Mouse (Mus musculus): ENCODE results near the gene Nos1. TPM values are rescaled to one million over a fixed set of nuclear protein-coding genes. Genes with fewer than 3 reads are reported as not detected.

The Nos1 gene
- total and polyA plus RNA-seq, 2 experiments from 2014 or later = 0.05 to 0.53 TPM

DNA sequence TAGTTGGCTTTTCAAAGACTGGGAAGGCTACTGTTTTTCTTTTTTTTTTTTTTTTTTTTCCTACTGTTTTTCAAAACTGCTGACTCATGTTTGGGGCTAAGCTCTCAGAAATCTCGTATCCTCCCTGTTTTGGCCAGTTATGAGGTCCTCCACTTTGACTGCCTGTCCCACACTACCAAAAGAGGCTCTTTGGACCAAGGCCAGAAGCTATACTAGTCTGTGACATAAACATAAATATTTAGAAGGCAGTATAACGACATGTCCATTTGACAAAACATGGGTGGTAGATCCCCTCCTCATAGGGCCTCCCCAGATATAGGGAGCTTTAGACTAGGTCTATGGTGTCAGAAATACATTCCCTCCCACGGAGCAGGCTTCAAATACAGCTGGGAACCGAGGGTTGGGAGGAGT lies 186.8 kb downstream of the Nos1 start:
- ATAC-seq (ENCODE audit: insufficient read depth, low read depth) (no peak), DNase-seq (ENCODE audit: low spot score) (no peak)
- Histone ChIP-seq H3K27me3 (ENCODE audit: control insufficient read depth, insufficient read depth, low read length) (no peaks in the 10 kb centered on the region), H3K9me3 (replicated peaks; ENCODE audit: control insufficient read depth, low read length) (no peaks in the 10 kb centered on the region), H3K36me3 (replicated peaks; ENCODE audit: control insufficient read depth, insufficient read depth, low read length) (no peaks in the 10 kb centered on the region), H3K4me3 (ENCODE audit: low read depth, low read length) (no peak overlapping the region), H3K9ac (replicated peaks; ENCODE audit: low read depth, low read length) (no peak overlapping the region), H3K4me1 (ENCODE audit: control insufficient read depth, insufficient read depth) (no peaks in the 10 kb centered on the region; the same call in 1 of the 2 replicates), H3K4me2 (ENCODE audit: low read depth, low read length) (no peak overlapping the region), H3K27ac (ENCODE audit: low read depth) (no peak overlapping the region)
- TF ChIP-seq CTCF (IDR thresholded peaks at IDR 0.05; ENCODE audit: low read depth) (no peak), EP300 (IDR thresholded peaks at IDR 0.05; ENCODE audit: low read depth) (no peak)
- 37% methylated on average over 4 of the region's 4 CpGs for WGBS

DNA sequence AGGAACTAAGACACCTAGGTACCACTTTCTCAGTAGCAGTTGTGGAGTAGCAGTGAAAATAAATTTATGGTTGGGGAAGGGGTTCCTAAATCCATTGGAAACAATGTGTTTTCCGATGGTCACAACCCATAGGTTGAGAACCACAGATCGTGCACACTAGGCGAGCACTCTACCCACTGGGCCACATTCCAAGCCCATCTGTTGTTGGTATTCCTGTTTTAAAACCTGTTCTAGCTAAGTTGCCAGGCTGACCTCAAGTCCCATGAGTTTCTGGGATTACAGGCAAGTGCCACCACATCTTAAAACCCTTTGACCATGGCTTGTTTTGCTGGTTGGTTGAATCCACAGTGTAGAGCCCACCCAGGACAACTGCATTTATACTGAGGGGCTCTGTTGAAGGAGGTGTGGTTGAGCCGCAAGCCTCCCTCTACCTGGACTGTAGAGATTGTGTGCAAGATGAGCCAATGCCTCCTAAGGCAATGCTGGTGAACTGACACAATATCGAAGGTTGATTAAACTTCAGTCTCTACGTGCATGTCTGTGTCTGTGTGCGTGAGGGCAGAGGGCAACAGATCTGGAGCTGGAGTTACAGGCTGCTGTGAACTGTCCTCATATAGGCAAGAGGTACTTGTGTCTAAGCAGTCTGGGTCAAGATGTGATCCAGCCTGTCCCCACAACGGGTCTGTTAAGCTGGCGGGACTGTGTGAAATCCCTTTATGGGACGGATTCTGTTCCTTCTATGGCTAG lies 189.0 kb downstream of the Nos1 start:
- no peaks in the 10 kb centered on the region for H3K9me3 ChIP-seq (replicated peaks; ENCODE audit: control insufficient read depth, low read length)
- H3K36me3 ChIP-seq (replicated peaks; ENCODE audit: control insufficient read depth, insufficient read depth, low read length) = no peaks in the 10 kb centered on the region
- no peaks in the 10 kb centered on the region; the same call in 1 of the 2 replicates for H3K4me1 ChIP-seq (ENCODE audit: control insufficient read depth, insufficient read depth)
- WGBS = 82% methylated on average over 10 of the region's 10 CpGs
- no peak overlapping the region for H3K27ac ChIP-seq (ENCODE audit: low read depth)
- no peak for ATAC-seq (ENCODE audit: insufficient read depth, low read depth)
- no peak overlapping the region for H3K4me2 ChIP-seq (ENCODE audit: low read depth, low read length)
- H3K9ac ChIP-seq (replicated peaks; ENCODE audit: low read depth, low read length) = no peak overlapping the region
- H3K4me3 ChIP-seq (ENCODE audit: low read depth, low read length) = no peak overlapping the region
- TF ChIP-seq CTCF (IDR thresholded peaks at IDR 0.05; ENCODE audit: low read depth) (no peak), EP300 (IDR thresholded peaks at IDR 0.05; ENCODE audit: low read depth) (no peak)
- no peak for DNase-seq (ENCODE audit: low spot score)
- no peaks in the 10 kb centered on the region for H3K27me3 ChIP-seq (ENCODE audit: control insufficient read depth, insufficient read depth, low read length)

DNA sequence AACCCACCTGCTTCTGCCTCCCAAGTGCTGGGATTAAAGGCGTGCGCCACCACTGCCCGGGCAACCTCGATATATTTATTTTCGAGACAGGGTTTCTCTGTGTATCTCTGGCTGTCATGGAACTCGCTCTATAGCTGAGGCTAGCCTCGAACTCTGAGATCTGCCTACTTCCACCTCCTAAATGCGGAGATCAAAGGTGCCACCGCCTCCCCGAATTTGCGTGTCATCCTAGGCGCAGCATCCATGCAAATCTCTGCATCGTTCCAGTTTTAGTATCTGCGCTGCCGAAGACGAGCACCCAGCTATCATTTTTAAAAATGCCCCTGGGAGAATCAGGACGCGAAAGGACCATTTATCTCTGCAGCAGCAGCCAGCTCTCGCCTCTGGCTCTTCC lies 195.4 kb downstream of the Nos1 start:
- no peak for ATAC-seq (ENCODE audit: insufficient read depth, low read depth)
- no peak for DNase-seq (ENCODE audit: low spot score)
- TF ChIP-seq CTCF (IDR thresholded peaks at IDR 0.05; ENCODE audit: low read depth) (no peak), EP300 (IDR thresholded peaks at IDR 0.05; ENCODE audit: low read depth) (no peak)
- peak overlapping the region; percentile 87 for H3K4me3 ChIP-seq (ENCODE audit: low read depth, low read length)
- H3K36me3 ChIP-seq (replicated peaks; ENCODE audit: control insufficient read depth, insufficient read depth, low read length) = peaks cover 23% of the 10 kb centered on the region
- peak overlapping the region; percentile 90 for H3K4me2 ChIP-seq (ENCODE audit: low read depth, low read length)
- H3K27me3 ChIP-seq (ENCODE audit: control insufficient read depth, insufficient read depth, low read length) = no peaks in the 10 kb centered on the region
- H3K4me1 ChIP-seq (ENCODE audit: control insufficient read depth, insufficient read depth) = peaks cover 13% of the 10 kb centered on the region; the same call in 1 of the 2 replicates
- WGBS = 24% methylated on average over 19 of the region's 19 CpGs
- H3K27ac ChIP-seq (ENCODE audit: low read depth) = no peak overlapping the region
- H3K9me3 ChIP-seq (replicated peaks; ENCODE audit: control insufficient read depth, low read length) = no peaks in the 10 kb centered on the region
- H3K9ac ChIP-seq (replicated peaks; ENCODE audit: low read depth, low read length) = no peak overlapping the region

DNA sequence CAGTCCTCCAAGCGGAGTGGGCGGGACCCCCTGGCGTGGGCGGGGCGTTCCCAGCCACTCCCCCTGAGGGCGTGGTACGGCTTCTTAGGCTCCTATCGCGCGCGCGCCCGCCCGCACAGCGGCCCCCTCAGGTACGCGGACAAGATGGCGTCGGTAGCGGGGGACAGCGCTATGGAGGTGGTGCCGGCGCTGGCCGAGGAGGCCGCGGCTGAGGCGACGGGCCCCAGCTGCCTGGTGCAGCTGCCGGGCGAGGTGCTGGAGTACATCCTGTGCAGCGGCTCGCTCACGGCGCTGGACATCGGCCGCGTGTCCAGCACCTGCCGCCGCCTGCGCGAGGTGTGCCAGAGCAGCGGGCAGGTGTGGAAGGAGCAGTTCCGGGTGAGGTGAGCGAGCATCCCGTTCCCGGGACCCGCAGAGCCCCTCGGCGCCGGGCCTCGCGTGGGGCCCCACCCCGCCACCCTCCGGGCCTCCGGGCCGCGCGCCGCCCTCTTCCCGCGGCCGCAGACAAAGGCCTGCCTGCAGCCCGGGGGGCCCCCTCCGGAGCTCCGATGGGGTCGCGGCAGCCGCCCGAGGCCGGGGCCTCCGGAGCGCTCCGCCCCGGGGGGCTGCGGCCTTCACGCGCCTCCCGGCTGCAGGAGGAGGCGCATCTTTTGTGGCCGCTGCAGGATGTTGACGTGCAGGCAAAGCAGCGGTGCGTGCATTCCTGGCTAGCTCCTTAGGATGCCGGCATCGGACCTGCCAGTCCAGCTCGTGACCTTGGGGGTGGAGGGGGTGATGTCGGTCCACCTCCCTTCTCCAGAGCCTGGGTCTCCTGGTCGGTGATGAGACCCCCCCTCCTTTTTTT lies 196.0 kb downstream of the Nos1 start, which contains the start of gene Fbxo21:
Gene Fbxo21 (plus strand): TSS at position 74 of the 844 bp plus-strand sequence.
- no peaks in the 10 kb centered on the region for H3K27me3 ChIP-seq (ENCODE audit: control insufficient read depth, insufficient read depth, low read length)
- no peaks in the 10 kb centered on the region for H3K9me3 ChIP-seq (replicated peaks; ENCODE audit: control insufficient read depth, low read length)
- H3K27ac ChIP-seq (ENCODE audit: low read depth) = peak within 1 kb of the TSS; percentile 68
- H3K4me2 ChIP-seq (ENCODE audit: low read depth, low read length) = peak within 1 kb of the TSS; percentile 90
- H3K4me3 ChIP-seq (ENCODE audit: low read depth, low read length) = peak within 1 kb of the TSS; percentile 87
- peaks cover 28% of the 10 kb centered on the region for H3K36me3 ChIP-seq (replicated peaks; ENCODE audit: control insufficient read depth, insufficient read depth, low read length)
- H3K9ac ChIP-seq (replicated peaks; ENCODE audit: low read depth, low read length) = peak within 1 kb of the TSS; percentile 81
- peak; percentile 89 for DNase-seq (ENCODE audit: low spot score)
- peaks cover 13% of the 10 kb centered on the region; the same call in 1 of the 2 replicates for H3K4me1 ChIP-seq (ENCODE audit: control insufficient read depth, insufficient read depth)
- peak; percentile 96 for ATAC-seq (ENCODE audit: insufficient read depth, low read depth)
- TF ChIP-seq CTCF (IDR thresholded peaks at IDR 0.05; ENCODE audit: low read depth) = no peak
- TF ChIP-seq EP300 (IDR thresholded peaks at IDR 0.05; ENCODE audit: low read depth) = no peak
- WGBS = under 1% methylated on average over 86 of the region's 88 CpGs

DNA sequence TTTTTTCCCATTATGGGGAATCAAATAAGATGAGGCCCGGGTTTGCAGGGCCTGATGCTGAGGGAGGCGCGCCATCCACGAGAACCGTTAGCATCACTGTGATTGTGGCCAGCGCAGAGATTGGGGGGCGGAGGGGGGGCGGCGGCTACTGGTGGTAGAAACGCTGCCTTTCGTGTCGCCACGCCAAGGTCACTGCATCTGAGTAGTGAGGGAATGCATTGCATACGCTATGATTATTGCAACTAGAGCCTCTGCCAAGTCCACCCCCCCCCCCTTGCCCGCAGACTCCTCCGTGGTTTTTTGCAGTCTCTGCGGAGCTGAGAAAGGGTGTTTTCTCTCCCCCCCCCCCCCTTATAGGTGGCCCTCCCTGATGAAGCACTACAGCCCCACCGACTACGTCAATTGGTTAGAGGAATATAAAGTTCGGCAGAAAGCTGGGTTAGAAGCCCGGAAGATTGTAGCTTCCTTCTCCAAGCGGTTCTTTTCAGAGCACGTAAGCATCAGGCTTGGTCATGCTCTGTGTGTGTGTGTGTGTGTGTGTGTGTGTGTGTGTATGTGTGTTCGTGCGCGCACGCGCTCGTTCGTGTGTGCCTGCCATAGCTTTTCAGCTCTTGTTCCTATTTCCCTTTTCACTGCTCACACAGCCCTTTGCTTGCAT lies 196.8 kb downstream of the Nos1 start:
- Histone ChIP-seq H3K9ac (replicated peaks; ENCODE audit: low read depth, low read length) (peak overlapping the region; percentile 81), H3K36me3 (replicated peaks; ENCODE audit: control insufficient read depth, insufficient read depth, low read length) (peaks cover 36% of the 10 kb centered on the region), H3K4me1 (ENCODE audit: control insufficient read depth, insufficient read depth) (peaks cover 13% of the 10 kb centered on the region; the same call in 1 of the 2 replicates), H3K4me3 (ENCODE audit: low read depth, low read length) (peak overlapping the region; percentile 87), H3K27ac (ENCODE audit: low read depth) (peak overlapping the region; percentile 68; the same call in 1 of the 2 replicates), H3K27me3 (ENCODE audit: control insufficient read depth, insufficient read depth, low read length) (no peaks in the 10 kb centered on the region), H3K9me3 (replicated peaks; ENCODE audit: control insufficient read depth, low read length) (no peaks in the 10 kb centered on the region), H3K4me2 (ENCODE audit: low read depth, low read length) (peak overlapping the region; percentile 90)
- TF ChIP-seq EP300 (IDR thresholded peaks at IDR 0.05; ENCODE audit: low read depth) (no peak), CTCF (IDR thresholded peaks at IDR 0.05; ENCODE audit: low read depth) (no peak)
- DNase-seq (ENCODE audit: low spot score) (no peak), ATAC-seq (ENCODE audit: insufficient read depth, low read depth) (no peak)
- 20% methylated on average over 30 of the region's 30 CpGs for WGBS

All from heart, postnatal 0 days (tissue).